Mouse (Mus musculus): ENCODE measurements around the gene Cerk. TPM values are rescaled to one million over a fixed set of nuclear protein-coding genes. Genes with fewer than 3 reads are reported as not detected.
A peak's percentile ranks its signal among the peaks of the same experiment; 100 is the strongest.
"Not testable (repeated sequence)": the region's sequence is repeated elsewhere in the genome, so short reads cannot be mapped to it uniquely, and the experiment has no call there.

Gene Cerk
- polyA plus RNA-seq, 1 experiment from 2014 or later, result 4.1 TPM

GRCm38 (mm10) chr15:86096604-86097020, 89.3 kb downstream of the Cerk start:
- not testable (repeated sequence) for H3K4me3 ChIP-seq (replicated peaks); H3K27me3 ChIP-seq; H3K9ac ChIP-seq; ATAC-seq (ENCODE audit: insufficient read depth); H3K9me3 ChIP-seq (replicated peaks); H3K27ac ChIP-seq (replicated peaks); H3K4me2 ChIP-seq
- Histone ChIP-seq H3K36me3 (replicated peaks) (peaks cover 35% of the 10 kb centered on the region), H3K4me1 (replicated peaks) (peaks cover 23% of the 10 kb centered on the region; the same call in 1 of the 2 replicates)
- WGBS (ENCODE audit: insufficient replicate concordance), result 92% methylated on average over 5 of the region's 5 CpGs

DNA sequence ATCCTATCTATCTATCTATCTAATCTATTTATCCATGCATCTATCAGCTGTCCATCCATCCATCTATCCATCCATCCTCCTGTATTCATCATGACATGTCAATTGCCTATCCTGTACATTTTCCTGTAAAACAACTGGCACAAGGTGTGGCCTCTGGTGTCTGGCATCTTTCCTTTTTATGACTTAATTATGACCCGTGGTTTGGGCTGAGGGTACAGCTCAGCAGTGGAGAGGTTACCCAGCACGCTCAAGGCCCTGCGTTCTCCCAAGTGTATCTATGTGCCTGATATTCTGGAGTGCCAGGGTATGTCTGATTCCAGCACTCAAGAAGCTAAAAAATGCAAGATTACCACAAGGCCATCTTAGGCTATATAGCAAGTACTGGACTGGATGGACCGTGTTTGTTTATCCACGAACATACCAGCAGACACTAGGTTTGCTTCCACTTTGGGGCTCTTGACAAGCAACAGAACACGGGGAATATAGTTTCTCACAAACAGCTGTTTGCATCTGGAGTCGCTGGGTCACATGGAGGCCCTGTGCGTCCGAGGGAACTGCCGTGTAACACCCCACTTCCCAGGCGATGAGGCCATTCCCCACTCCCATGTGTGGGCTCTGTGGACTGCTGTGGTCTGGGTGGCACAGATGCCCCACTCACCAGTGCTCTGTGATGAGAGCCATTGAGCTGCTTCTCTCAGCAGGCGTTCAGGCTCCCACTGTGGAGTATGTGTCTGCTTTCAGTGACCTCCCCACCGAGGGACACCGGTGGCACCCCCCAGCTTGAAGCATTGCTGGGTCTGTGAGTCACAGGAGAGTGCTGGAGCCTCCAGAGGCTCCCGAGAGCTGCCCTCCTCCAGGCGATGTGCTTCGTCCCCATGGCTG, 90.0 kb downstream of the Cerk start:
- H3K27ac ChIP-seq (replicated peaks), result no peak overlapping the region
- peaks cover 28% of the 10 kb centered on the region; the same call in 1 of the 2 replicates for H3K4me1 ChIP-seq (replicated peaks)
- H3K36me3 ChIP-seq (replicated peaks), result peaks cover 33% of the 10 kb centered on the region
- no peak overlapping the region for H3K4me2 ChIP-seq
- H3K9me3 ChIP-seq (replicated peaks), result no peaks in the 10 kb centered on the region
- no peak for ATAC-seq (ENCODE audit: insufficient read depth)
- no peak overlapping the region for H3K9ac ChIP-seq
- no peaks in the 10 kb centered on the region for H3K27me3 ChIP-seq
- WGBS (ENCODE audit: insufficient replicate concordance), result 82% methylated on average over 17 of the region's 17 CpGs
- no peak overlapping the region for H3K4me3 ChIP-seq (replicated peaks)

- H3K9me3 ChIP-seq (replicated peaks), result no peaks in the 10 kb centered on the region
- peaks cover 29% of the 10 kb centered on the region for H3K36me3 ChIP-seq (replicated peaks)
- H3K4me1 ChIP-seq (replicated peaks), result peaks cover 41% of the 10 kb centered on the region
- H3K27ac ChIP-seq (replicated peaks), result no peak overlapping the region
- 69% methylated on average over 10 of the region's 10 CpGs for WGBS (ENCODE audit: insufficient replicate concordance)
- no peak overlapping the region for H3K4me2 ChIP-seq
- H3K27me3 ChIP-seq, result no peaks in the 10 kb centered on the region
- no peak overlapping the region for H3K4me3 ChIP-seq (replicated peaks)
- no peak overlapping the region for H3K9ac ChIP-seq
- no peak for ATAC-seq (ENCODE audit: insufficient read depth)
These were observed 91.4 kb downstream of the Cerk start for GRCm38 (mm10) chr15:86094324-86095121.

GRCm38 (mm10) chr15:86093236-86093635, 92.7 kb downstream of the Cerk start:
- no peak overlapping the region for H3K9ac ChIP-seq
- peak overlapping the region; percentile 1; the same call in 1 of the 2 replicates for H3K27ac ChIP-seq (replicated peaks)
- H3K4me2 ChIP-seq, result no peak overlapping the region
- WGBS (ENCODE audit: insufficient replicate concordance), result 75% methylated on average over 1 of the region's 1 CpGs
- H3K27me3 ChIP-seq, result no peaks in the 10 kb centered on the region
- ATAC-seq (ENCODE audit: insufficient read depth), result no peak
- no peaks in the 10 kb centered on the region for H3K9me3 ChIP-seq (replicated peaks)
- no peak overlapping the region for H3K4me3 ChIP-seq (replicated peaks)
- peaks cover 29% of the 10 kb centered on the region for H3K36me3 ChIP-seq (replicated peaks)
- H3K4me1 ChIP-seq (replicated peaks), result peaks cover 50% of the 10 kb centered on the region

DNA sequence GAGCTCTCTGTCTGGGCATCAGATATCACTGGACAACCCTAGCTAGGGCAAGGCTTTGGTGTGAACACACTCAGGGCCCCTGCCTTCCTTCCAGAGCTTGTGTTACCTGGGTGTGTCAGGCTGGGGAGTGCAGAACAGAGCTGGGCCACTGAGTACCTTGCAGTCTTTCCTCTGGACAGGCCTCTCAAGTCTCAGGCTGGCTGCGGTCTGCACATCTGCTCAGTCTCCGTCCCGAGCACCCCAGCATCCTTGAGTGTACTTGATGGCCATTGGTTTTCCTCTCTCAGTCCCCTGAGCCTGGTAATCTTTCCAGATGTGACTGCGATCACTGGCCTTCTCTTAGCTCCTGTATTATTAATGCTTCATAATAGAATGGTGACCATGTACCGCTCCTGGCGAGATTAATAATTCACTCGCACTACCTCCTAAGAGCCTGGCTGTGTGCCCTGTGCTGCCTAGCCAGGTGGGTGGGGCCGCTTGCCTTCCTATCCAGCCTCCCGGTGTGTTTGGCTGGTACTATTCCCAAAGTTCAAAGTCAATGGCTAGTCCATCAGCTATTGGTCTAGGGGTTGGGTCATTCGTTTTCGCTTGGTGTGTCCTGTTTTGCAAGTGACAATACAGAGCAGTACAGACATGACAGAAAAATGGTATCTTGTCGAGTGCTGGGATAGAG, 93.8 kb downstream of the Cerk start:
- WGBS (ENCODE audit: insufficient replicate concordance), result 76% methylated on average over 12 of the region's 12 CpGs
- H3K4me2 ChIP-seq, result peak overlapping the region; percentile 27
- peak; percentile 67 for ATAC-seq (ENCODE audit: insufficient read depth)
- peaks cover 60% of the 10 kb centered on the region for H3K4me1 ChIP-seq (replicated peaks)
- H3K27me3 ChIP-seq, result no peaks in the 10 kb centered on the region
- H3K9me3 ChIP-seq (replicated peaks), result no peaks in the 10 kb centered on the region
- H3K4me3 ChIP-seq (replicated peaks), result no peak overlapping the region
- peak overlapping the region; percentile 71 for H3K27ac ChIP-seq (replicated peaks)
- no peak overlapping the region for H3K9ac ChIP-seq
- peaks cover 29% of the 10 kb centered on the region for H3K36me3 ChIP-seq (replicated peaks)

- no peak for ATAC-seq (ENCODE audit: insufficient read depth)
- Histone ChIP-seq H3K4me2 (peak overlapping the region; percentile 27; the same call in 1 of the 2 replicates), H3K9ac (no peak overlapping the region), H3K9me3 (replicated peaks) (no peaks in the 10 kb centered on the region), H3K27ac (replicated peaks) (peak overlapping the region; percentile 71), H3K36me3 (replicated peaks) (peaks cover 27% of the 10 kb centered on the region), H3K4me3 (replicated peaks) (no peak overlapping the region), H3K4me1 (replicated peaks) (peaks cover 67% of the 10 kb centered on the region), H3K27me3 (no peaks in the 10 kb centered on the region)
- WGBS (ENCODE audit: insufficient replicate concordance), result 85% methylated on average over 23 of the region's 23 CpGs
These were observed 94.5 kb downstream of the Cerk start for GRCm38 (mm10) chr15:86091201-86091997.

- ATAC-seq (ENCODE audit: insufficient read depth), result no peak
- Histone ChIP-seq H3K9ac (no peak overlapping the region), H3K4me1 (replicated peaks) (peaks cover 75% of the 10 kb centered on the region), H3K36me3 (replicated peaks) (peaks cover 25% of the 10 kb centered on the region), H3K27me3 (no peaks in the 10 kb centered on the region), H3K27ac (replicated peaks) (no peak overlapping the region), H3K4me2 (no peak overlapping the region), H3K4me3 (replicated peaks) (no peak overlapping the region), H3K9me3 (replicated peaks) (no peaks in the 10 kb centered on the region)
- 86% methylated on average over 8 of the region's 8 CpGs for WGBS (ENCODE audit: insufficient replicate concordance)
These were observed 95.4 kb downstream of the Cerk start for GRCm38 (mm10) chr15:86090578-86090977.

DNA sequence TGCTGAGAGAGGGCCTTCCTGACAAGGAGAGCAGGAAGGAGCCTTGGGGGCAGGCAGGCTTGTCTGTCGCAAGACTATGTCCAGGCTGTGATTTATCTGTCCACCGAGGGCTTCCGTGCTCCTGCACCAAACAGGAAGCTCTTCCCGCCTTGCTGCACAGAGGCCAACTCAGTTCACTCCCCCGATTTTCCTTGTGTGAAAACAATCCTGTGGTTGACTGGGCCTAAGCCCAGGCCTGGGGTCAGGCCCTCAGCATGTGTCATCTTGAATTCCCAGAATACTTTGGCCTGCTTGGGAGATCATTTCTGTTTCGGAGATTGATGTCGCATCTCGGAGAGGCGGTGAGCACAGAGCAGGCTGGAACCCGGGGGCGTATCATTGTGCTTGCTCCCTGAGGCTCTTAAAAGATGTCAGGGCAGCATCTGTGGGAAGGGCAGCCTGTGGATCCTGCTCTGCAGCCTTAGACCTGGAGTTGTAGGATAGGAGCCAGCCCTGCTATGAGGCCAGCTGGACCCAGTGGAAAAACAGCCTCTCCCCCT, 95.9 kb downstream of the Cerk start:
- H3K4me3 ChIP-seq (replicated peaks), result no peak overlapping the region
- no peaks in the 10 kb centered on the region for H3K27me3 ChIP-seq
- no peaks in the 10 kb centered on the region for H3K9me3 ChIP-seq (replicated peaks)
- H3K4me2 ChIP-seq, result no peak overlapping the region
- 0 out of 2 replicates have a peak overlapping the region, but pooled peaks have one; percentile 56 for H3K27ac ChIP-seq (replicated peaks)
- no peak overlapping the region for H3K9ac ChIP-seq
- 0 out of 2 replicates have a peak, but pooled peaks have one; percentile 13 for ATAC-seq (ENCODE audit: insufficient read depth)
- H3K4me1 ChIP-seq (replicated peaks), result peaks cover 80% of the 10 kb centered on the region
- peaks cover 24% of the 10 kb centered on the region for H3K36me3 ChIP-seq (replicated peaks)
- WGBS (ENCODE audit: insufficient replicate concordance), result 60% methylated on average over 11 of the region's 11 CpGs
